Mouse (Mus musculus): ENCODE measurements around the gene Gls2.

DNA sequence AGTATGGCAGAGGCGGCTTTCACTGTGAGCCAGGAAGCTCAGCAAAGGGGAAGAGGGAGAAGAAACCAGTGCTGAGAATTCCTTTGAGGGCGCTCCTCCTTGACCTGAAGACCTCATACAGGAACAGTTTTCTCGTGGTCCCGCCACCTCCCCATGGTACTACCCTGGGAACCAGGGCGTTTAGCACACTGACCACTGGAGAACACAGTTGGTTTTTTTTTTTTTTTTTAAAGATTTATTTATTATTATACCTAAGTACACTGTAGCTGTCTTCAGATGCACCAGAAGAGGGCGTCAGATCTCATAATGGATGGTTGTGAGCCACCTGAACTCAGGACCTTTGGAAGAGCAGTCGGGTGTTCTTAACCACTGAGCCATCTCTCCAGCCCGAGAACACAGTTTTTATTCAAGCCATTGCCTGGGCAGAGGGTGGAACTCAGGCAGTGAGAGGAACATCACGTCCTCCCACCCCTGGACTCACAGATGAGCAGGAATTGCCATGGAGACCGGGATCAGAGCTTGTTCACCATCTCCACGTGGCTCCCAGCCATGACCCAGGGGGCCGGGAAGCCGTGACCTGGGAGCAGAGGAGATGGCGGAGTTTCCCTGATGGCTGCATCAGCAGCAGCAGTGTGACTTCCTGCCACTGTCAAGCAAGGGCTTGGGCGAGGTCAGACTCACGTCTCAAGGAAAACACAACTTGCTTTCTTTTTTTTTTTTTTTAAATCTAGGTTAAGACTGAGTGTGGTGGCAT lies 27.5 kb downstream of the Gls2 start:
- TF ChIP-seq CTCF (IDR thresholded peaks at IDR 0.05; ENCODE audit: borderline replicate concordance, insufficient read depth, low read depth, low read length) (no peak), POLR2A (IDR thresholded peaks at IDR 0.05; ENCODE audit: borderline replicate concordance, insufficient read depth, low read length) (no peak)
